ENCODE assay signal across 10 mouse cellular contexts in the genomic region with DNA sequence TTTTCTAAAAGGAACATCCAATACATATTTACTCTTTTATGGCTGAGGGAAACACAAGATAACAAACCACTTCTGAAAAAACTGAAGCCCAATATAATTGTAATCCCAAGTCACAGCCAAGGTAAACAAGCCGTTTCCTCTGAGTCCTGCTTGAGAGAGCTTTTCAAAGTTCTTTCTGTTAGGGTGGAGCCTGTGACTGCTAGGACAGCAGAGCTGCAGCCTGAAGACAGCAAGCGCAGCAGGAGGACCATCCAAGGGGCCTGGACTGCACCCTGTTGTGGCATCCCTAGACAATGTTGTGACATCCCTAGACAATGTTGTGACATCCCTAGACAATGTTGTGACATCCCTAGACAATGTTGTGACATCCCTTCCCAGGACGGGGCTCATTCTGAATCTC.
DNase-seq lines count a peak whose midpoint lies in the region; ATAC-seq and TF ChIP-seq lines count a peak whose summit lies in the region.
"Had no signal": no experiment of that assay in that cellular context is flagged by ENCODE, and none has a peak within 500 bp of the region (broad histone marks: within the 10 kb centered on the region; RNA-seq: fewer than 3 reads in every experiment).

No protein-coding gene starts in this region.

- TF ChIP-seq CTCF in liver, adult 2 months (IDR thresholded peaks at IDR 0.05; ENCODE audit: low read depth, low read length), result no peak
- no peak for TF ChIP-seq CTCF in small intestine, adult 2 months (IDR thresholded peaks at IDR 0.05; ENCODE audit: extremely low read depth, insufficient read length, insufficient replicate concordance, low read depth, low read length)

- H3K9me3 ChIP-seq in liver, embryonic 11.5 days (ENCODE audit: control insufficient read depth, low read length), result no peaks in the 10 kb centered on the region
- no peaks in the 10 kb centered on the region for H3K9me3 ChIP-seq in heart, embryonic 11.5 days (replicated peaks; ENCODE audit: control insufficient read depth, low read length)
- no peaks in the 10 kb centered on the region for H3K9me3 ChIP-seq in forebrain, embryonic 10.5 days

- H3K4me2 ChIP-seq in liver, embryonic 11.5 days, result no peak overlapping the region
- no peak overlapping the region for H3K4me2 ChIP-seq in heart, embryonic 11.5 days

- peaks cover 22% of the 10 kb centered on the region for H3K4me1 ChIP-seq in liver, adult 2 months (ENCODE audit: control insufficient read depth, insufficient read depth, low read length)
- peaks cover 28% of the 10 kb centered on the region for H3K4me1 ChIP-seq in liver, embryonic 11.5 days (replicated peaks; ENCODE audit: control insufficient read depth, insufficient read depth, low read length)
- H3K4me1 ChIP-seq in heart, embryonic 11.5 days (ENCODE audit: control insufficient read depth, insufficient read depth, low read length), result peaks cover 27% of the 10 kb centered on the region
- H3K4me1 ChIP-seq in small intestine, adult 2 months (ENCODE audit: control insufficient read depth, insufficient read depth, insufficient read length, low read length), result peaks cover 22% of the 10 kb centered on the region; the same call in 1 of the 2 replicates
- no peaks in the 10 kb centered on the region for H3K4me1 ChIP-seq in forebrain, embryonic 10.5 days

- no peaks in the 10 kb centered on the region for H3K27me3 ChIP-seq in liver, adult 2 months (ENCODE audit: control insufficient read depth, insufficient read depth, low read length)
- no peaks in the 10 kb centered on the region for H3K27me3 ChIP-seq in liver, embryonic 11.5 days (replicated peaks; ENCODE audit: control insufficient read depth, insufficient read depth, low read length)
- H3K27me3 ChIP-seq in heart, embryonic 11.5 days (ENCODE audit: control insufficient read depth, insufficient read depth, low read length), result no peaks in the 10 kb centered on the region
- H3K27me3 ChIP-seq in small intestine, adult 2 months (ENCODE audit: control insufficient read depth, insufficient read depth, low read length), result no peaks in the 10 kb centered on the region
- no peaks in the 10 kb centered on the region for H3K27me3 ChIP-seq in forebrain, embryonic 10.5 days (ENCODE audit: poor library complexity, severe bottlenecking)

- peak; percentile 71 for DNase-seq in liver, adult 2 months (ENCODE audit: extremely low read depth, low read depth, low spot score)
- DNase-seq in liver, embryonic 11.5 days (ENCODE audit: low spot score), result no peak
- DNase-seq in kidney, postnatal 25 days, result peak; percentile 37 to 65
- no peak for DNase-seq in layer of hippocampus, postnatal 25 days (ENCODE audit: extremely low spot score in 1 of 2, low spot score in 1 of 2)
- DNase-seq in forebrain, embryonic 10.5 days (ENCODE audit: extremely low spot score, low spot score), result no peak
- DNase-seq in yolk sac, embryonic 10.5 days (ENCODE audit: low spot score), result no peak
- DNase-seq: adrenal gland, postnatal 25 days had no signal

- H3K9ac ChIP-seq in liver, adult 2 months (ENCODE audit: low read depth, low read length), result no peak overlapping the region
- H3K9ac ChIP-seq in liver, embryonic 11.5 days (ENCODE audit: low read depth, low read length), result no peak overlapping the region
- H3K9ac ChIP-seq in heart, embryonic 11.5 days (ENCODE audit: low read depth, low read length), result no peak overlapping the region

- no peak overlapping the region; the same call in 1 of the 2 replicates for H3K27ac ChIP-seq in liver, adult 2 months (replicated peaks; ENCODE audit: insufficient read depth, low read depth, low read length)
- H3K27ac ChIP-seq in liver, embryonic 11.5 days (ENCODE audit: low read depth, low read length), result no peak overlapping the region
- H3K27ac ChIP-seq in heart, embryonic 11.5 days (ENCODE audit: low read depth, low read length), result peak overlapping the region; percentile 59; the same call in 1 of the 2 replicates
- peak overlapping the region; percentile 44; the same call in 1 of the 2 replicates for H3K27ac ChIP-seq in small intestine, adult 2 months (ENCODE audit: insufficient read depth, low read depth, low read length)
- no peak overlapping the region for H3K27ac ChIP-seq in forebrain, embryonic 10.5 days
- H3K27ac ChIP-seq: hindbrain, embryonic 10.5 days had no signal

- 8% methylated on average over 3 of the region's 3 CpGs for WGBS in liver, adult 2 months
- WGBS in liver, embryonic 11.5 days, result 75% methylated on average over 3 of the region's 3 CpGs
- WGBS in heart, embryonic 11.5 days (ENCODE audit: insufficient replicate concordance), result 47% methylated on average over 3 of the region's 3 CpGs
- 25% methylated on average over 3 of the region's 3 CpGs for WGBS in small intestine, adult 2 months
- WGBS in forebrain, embryonic 10.5 days, result 87% methylated on average over 3 of the region's 3 CpGs

- H3K4me3 ChIP-seq in liver, adult 2 months (ENCODE audit: insufficient read depth, low read depth, low read length), result no peak overlapping the region
- no peak overlapping the region for H3K4me3 ChIP-seq in liver, embryonic 11.5 days (ENCODE audit: low read depth, low read length)
- no peak overlapping the region for H3K4me3 ChIP-seq in heart, embryonic 11.5 days (ENCODE audit: low read depth, low read length)
- H3K4me3 ChIP-seq in small intestine, adult 2 months (ENCODE audit: low read depth, low read length), result no peak overlapping the region
- H3K4me3 ChIP-seq in forebrain, embryonic 10.5 days, result no peak overlapping the region
- H3K4me3 ChIP-seq: hindbrain, embryonic 10.5 days had no signal

- no peak for TF ChIP-seq POLR2A in liver, adult 2 months (IDR thresholded peaks at IDR 0.05; ENCODE audit: extremely low read depth, insufficient read depth, low read length)
- TF ChIP-seq POLR2A in small intestine, adult 2 months (IDR thresholded peaks at IDR 0.05; ENCODE audit: low read depth, low read length), result no peak

- no peak for ATAC-seq in liver, embryonic 11.5 days (replicated peaks; ENCODE audit: low FRiP score)
- ATAC-seq in heart, embryonic 11.5 days (replicated peaks; ENCODE audit: insufficient number of reproducible peaks, low FRiP score, low TSS enrichment), result no peak

- no peaks in the 10 kb centered on the region for H3K36me3 ChIP-seq in liver, adult 2 months (ENCODE audit: control insufficient read depth, insufficient read depth, low read length)
- no peaks in the 10 kb centered on the region for H3K36me3 ChIP-seq in liver, embryonic 11.5 days (ENCODE audit: control insufficient read depth, insufficient read depth, low read length)
- no peaks in the 10 kb centered on the region for H3K36me3 ChIP-seq in heart, embryonic 11.5 days (ENCODE audit: control insufficient read depth, insufficient read depth, low read length)
- H3K36me3 ChIP-seq in small intestine, adult 2 months (ENCODE audit: control insufficient read depth, insufficient read depth, low read length), result no peaks in the 10 kb centered on the region
- peaks cover 32% of the 10 kb centered on the region for H3K36me3 ChIP-seq in forebrain, embryonic 10.5 days (replicated peaks)

- H3K79me2 ChIP-seq in liver, adult 2 months (ENCODE audit: control insufficient read depth, insufficient read depth, low read length), result no peaks in the 10 kb centered on the region

Comparison
In these comparisons a context has a peak if more than half of its experiments do, and no peak if none do; other contexts are left out.
1. DNase-seq: peak in liver, adult 2 months (single experiment) and kidney, postnatal 25 days (2 of 2); none in liver, embryonic 11.5 days (single experiment), layer of hippocampus, postnatal 25 days (0 of 2), forebrain, embryonic 10.5 days (single experiment) and yolk sac, embryonic 10.5 days (single experiment).
2. H3K27ac ChIP-seq: peak in heart, embryonic 11.5 days (single experiment) and small intestine, adult 2 months (single experiment); none in liver, adult 2 months (single experiment), liver, embryonic 11.5 days (single experiment) and forebrain, embryonic 10.5 days (single experiment).